Mouse (Mus musculus) kidney, adult 9 months (tissue): ENCODE data around the gene Oxa1l.

Experiments
- DNase-seq: peaks from one replicate; pipeline ENCODE4 v3.0.0; 2022

The Oxa1l gene

DNA sequence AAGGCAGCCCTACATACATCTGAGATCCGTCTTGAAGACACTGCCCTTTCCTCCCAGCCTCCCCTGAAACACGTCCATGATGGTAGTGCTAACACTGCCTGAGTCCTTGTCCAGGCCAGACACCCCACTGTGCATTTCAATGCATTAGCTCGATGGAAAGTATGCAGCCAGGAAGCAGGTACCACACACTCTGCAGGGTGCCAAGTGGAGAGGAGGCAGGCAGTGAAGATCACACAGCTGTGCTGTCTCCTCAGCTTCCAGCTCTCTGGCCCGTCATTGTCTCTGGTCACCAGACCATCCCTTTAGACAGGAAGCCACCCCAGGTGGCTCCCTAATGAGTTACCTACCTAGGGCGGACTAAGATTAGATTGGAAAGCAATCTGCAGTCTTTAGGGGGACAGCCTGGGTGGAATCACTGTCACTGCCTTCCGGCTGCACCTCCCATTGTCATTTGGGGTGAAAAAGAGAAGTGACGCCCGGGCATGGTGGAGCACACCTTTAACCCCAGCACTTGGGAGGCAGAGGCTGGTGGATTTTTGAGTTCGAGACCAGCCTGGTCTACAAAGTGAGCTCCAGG is 51.5 kb downstream of the Oxa1l start:
- DNase-seq, result no peak

DNA sequence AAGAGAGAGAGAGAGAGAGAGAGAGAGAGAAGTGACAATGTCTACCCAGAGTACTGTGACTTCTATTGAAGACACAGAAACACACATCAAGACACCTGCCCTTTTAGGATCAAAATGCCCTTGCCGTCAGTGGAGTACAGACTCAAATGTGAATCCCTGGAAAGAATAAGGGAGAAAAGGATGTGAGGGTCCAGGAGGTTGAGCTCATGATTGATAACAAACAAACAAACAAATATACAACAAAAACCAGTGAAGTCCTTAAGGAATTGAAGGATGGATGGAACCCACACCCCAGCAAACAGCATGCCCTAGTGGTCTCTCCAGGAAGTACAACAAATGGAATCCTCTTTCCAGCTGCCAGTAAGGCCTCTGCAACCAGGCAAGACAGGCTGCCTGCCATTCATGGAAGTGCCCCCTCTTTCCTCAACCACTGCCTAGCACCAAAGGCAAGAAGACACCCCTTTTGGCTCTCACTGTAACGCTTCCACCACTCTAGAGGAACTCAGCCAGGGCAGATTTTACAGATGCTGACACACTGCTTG is 52.1 kb downstream of the Oxa1l start:
- DNase-seq, result peak; percentile 81

DNA sequence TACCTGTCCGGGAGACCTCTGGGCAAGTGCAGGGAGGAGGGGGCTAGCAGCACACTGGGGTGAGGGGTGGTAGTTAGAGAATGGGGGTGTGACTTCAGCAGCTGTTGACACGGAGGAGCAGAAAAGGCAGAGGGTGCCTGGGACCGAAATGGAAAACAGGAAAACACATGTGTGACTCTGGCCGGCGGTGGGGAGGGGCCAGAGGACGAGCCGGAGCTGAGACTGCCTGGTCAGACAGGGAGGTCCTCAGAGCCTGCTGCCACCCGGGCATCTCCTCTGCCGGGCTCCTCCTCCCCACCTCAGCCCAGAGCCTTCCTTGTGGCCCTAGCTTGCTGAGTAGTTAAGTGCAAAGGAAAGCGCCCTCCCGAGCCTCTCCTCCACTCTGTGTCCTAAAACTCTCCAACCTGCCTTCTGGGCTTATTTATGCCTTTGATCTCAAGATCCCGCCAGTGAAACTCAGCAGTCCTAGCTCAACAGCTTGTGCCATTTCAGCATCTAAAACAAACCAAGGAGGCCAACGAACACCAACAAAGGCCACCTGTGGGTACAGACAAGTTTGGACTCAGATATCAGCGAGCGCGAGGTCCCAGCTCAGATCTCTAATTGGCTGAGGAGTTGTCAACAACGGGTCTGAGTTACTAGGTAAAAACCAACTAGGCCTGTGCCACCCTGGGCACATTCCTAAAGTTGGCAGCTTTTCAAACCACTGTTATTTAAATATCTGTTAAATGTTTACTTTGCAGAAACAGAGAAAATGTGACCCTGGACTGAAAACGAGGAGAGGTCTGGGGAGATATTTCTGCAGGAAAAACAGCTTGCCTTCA is 53.5 kb downstream of the Oxa1l start:
- peak; percentile 83 for DNase-seq

DNA sequence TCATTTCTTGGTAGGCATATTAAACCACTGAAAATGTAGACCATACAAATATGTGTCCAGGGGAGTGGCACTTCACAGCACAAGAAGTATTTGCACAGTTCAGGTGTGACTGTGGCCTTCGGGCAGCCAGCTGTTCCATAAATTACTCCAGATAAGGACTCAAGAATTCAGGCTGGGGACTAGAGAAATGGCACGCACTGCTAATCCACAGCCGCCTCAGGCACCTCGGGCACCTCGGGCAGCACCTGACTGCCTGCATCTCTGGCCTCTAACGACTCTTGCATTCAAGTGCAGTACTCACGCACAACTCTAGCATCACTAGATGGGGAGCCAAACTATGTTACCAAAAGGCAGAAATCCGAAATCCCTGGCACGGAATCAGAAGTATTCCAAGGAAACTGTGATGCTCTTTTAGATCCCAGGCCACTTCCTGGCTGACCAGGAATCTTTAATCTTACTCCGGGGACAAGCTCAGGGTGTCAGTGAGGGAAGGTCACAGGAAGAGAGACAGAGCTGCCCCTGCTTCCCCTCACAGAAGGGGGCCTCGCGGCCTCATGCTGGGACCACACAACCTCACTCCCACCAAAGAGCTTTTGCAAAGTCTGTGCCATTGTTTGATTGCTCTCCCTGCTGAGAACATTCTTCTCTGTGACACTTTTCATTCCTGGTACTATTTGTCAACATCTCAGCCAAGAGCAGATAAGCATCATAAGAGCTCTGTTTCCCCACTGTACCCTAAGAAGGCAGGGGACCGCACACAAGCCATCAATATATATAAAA is 54.8 kb downstream of the Oxa1l start:
- no peak for DNase-seq

DNA sequence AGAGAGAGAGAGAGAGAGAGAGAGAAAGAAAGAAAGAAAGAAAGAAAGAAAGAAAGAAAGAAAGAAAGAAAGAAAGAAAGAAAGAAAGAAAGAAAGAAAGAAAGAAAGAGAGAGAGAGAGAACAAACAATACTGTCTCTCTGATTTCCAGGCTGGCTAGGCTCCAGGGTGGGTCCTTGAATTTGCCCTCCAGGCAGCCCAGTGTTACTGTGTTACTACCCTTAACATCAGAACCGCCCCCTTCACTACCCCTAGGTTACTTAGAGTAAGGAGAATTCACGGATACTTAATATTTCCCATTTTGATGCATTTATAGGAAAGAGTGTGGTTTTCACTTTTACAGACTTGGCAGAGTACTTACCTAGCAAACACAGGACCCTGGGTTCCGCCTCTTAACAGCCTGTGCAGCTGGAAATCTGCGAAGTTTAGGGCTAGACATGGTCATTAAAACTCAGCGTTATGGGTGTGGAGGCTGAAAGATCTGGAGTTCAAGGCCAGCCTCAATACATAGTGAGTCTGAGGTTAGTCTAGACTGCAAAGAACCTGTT is 55.7 kb downstream of the Oxa1l start:
- DNase-seq, result no peak

DNA sequence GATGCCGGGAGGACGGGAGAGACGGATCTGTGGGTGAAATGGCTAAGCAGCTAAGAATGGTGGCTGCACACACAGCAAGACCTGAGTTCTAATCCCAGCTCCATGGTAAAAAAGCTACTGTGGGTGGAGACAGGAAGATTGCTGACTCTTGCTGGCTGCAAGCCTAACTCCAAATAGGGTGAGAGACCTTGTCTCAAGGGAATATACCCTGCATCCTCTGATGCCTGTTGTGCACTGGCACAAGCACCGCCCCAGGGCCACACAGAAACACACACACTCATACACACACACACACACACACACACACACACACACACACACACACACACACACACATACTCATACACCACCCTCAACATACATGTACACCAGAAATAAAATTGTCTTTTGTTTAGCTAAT is 56.2 kb downstream of the Oxa1l start:
- no peak for DNase-seq

DNA sequence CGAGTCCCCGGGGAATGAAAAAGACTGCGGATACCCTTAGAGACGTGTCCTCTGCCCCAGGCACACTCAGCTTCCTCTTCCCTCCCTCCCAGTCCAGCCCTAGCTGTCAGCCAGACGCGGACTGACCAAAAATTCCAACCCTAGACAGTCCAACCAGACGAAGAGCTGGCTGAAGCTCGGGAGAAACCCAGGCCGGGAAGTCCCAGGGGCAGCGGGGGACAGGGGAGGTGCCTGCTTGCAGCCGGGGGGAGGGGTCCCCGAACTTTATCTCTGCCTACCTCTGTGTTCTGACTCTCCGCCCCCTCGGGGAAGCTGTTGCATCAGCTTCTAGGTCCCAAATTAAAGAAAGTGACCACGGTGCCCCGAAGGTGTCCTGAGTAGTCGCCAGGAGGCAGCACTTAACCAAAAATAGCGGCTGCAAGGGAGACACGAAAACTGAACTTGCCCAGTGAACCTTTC is 57.0 kb downstream of the Oxa1l start, which contains the start of gene Slc7a7:
Slc7a7 (minus strand) TSS at position 158 of the 459 bp plus-strand sequence.
- DNase-seq, result no peak
